Mouse (Mus musculus) c-Kit-positive CD71-positive TER-119-positive erythroid progenitor cells, embryonic 14.5 days (primary cell): ENCODE results near the gene Ccdc187.

Source experiments
- DNase-seq: peaks from one replicate; pipeline ENCODE4 v3.0.0-alpha.2; 2013; ENCODE audit warnings: low spot score

Ccdc187 gene

GRCm38 (mm10) chr2:26280594-26280993 lies 13.8 kb downstream of the Ccdc187 start:
- no peak for DNase-seq

DNA sequence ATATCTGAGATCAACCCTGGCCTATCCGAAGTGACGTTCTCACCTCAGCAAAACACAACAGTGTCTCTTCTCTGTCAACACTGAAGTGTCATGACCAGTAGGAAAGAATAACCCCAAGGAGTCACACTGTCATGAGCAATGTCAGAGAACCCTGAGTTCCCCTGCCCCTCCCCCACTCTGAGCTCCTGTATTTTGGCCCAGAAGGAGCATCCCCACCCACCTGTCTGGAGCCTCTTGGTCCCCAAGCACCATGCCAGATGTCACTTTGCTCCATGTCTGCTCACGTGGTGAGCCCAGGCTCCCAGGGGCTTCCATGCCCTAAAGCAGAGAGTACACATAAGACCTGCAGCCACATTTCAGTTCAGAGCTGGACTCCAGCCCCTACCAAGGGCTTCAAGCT lies 14.6 kb downstream of the Ccdc187 start:
- no peak for DNase-seq

DNA sequence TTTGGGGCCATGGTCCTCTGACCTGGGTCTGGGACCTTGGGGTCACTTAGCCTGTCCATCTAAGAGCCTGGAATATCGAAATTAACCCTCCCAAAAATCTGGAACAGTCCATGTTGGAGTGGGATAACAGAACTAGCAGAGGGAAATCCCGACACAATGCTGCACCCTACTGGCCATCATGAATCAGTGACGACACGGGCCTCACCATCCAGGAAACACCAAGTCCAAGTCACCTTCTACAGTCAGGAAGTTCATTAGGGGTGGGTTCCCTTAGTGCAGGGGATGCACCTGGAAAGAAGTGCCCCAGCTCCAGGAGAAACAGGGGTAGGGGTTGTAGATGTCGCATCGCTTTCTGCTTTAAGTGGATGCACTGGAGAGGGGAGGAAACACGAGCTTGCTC lies 20.7 kb downstream of the Ccdc187 start:
- peak; percentile 20 for DNase-seq

DNA sequence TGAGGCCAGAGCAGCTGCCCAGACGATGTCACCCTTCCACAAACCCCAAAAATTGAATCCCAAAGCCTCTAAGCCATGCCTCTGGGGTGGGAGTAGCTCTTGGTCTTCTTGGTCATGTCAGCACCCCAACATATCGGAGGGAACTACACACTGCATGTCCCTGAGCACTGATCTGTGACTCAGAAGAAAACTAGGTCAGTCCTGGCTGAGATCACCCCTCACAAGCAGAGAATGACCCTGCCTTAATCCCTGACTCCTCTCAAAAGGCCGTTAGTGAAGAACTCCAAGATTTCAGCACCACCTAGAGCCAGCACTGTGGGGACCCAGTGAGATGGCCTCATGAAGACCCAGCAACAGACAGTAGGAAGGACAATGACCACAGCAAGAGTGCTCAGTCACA lies 26.1 kb downstream of the Ccdc187 start:
- no peak for DNase-seq

DNA sequence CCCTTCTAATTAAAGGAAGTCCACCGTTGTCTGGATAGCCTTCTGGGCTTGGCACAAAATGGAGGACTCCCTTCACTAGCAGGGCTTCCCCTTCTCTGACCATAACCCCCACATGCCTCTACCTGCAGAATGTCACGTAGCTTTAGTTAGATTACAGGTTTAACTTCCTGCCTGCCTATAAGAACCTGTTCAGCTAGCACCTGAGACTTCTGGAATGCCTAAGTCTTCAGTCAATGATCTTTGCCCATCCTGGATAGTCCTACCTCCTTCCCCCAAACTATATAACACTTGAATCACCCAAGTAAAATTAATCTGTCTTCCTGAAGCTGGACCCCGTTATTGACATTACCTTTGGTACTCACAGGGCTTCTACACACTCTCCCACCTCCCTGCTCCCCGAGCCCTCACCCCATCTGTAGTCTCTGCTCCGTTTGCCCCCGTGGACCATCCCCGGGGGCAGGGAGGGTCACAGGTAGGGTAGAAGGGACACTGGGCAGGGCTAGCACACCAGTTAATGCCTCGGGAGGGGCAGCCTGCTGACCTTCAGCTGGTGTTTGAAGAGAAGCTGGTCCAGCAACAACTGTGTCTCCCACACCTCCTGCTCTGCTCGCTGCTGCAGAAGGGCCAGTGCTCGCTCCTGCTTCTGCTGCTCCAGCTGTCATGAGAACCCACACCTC lies 28.2 kb downstream of the Ccdc187 start:
- DNase-seq: no peak

- DNase-seq: no peak
Observed at GRCm38 (mm10) chr2:26265095-26265494, 29.3 kb downstream of the Ccdc187 start.

DNA sequence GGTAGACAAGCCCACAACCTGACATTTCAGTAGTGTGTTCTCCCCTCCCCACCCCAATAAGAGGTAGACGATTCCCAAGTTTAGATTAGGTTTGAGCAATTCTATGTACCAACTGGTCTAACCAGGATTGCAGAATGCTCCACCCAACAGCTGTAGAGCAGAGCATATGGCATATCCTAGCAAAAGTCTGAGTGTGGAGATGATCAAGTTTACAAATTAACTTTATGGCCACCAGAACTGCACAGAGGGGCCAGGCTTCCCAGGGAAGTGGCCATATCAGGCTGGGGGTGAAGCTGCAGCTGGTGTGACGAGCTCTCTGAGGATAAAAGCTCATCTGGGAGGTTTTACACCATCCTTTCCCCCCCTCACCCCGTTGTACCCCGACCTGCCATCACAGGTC lies 29.7 kb downstream of the Ccdc187 start:
- no peak for DNase-seq

GRCm38 (mm10) chr2:26257315-26258096 lies 36.9 kb downstream of the Ccdc187 start:
- DNase-seq: no peak

DNA sequence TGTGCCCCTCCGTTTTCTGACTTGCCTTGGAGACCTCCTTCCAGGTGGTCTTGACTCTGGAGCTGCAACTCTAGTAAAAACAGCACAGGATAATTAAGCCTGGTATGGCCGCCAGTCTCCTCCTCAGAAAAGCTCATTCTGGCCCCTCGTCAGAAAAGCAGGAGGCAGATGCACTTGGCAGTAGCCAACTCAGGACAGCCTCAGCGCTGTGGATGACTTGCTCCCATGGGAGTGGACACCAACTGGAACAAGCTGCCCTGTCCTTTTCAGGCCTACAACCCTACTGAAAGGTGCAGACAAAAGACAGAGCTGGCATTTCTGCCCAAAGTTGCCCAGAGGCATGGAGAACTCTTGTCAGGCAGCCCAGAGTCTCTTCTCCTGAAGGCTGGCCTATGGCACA lies 39.5 kb downstream of the Ccdc187 start:
- DNase-seq: no peak

- DNase-seq: no peak
Observed at GRCm38 (mm10) chr2:26252514-26253206, 41.7 kb downstream of the Ccdc187 start.

- no peak for DNase-seq
Observed at GRCm38 (mm10) chr2:26247531-26247930, 46.8 kb downstream of the Ccdc187 start.

DNA sequence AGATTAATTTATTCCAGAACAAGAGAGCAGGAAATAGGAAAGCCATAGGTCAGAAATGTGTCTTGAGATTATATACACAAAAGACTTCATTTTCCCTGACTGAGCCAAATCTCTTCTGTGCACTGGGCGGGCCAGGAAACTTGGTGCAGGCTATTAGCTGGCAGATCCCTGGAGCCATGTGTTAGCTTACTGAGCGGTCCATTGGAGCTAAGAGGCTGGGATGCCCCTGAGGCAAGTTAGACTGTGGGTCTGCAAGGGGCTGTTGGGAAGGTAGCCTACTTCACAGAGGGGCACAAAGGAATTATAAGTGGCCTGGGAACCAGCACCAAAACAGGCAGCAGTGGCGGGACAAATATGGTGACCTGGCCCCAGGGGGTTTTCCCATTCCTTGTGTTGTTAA lies 53.5 kb downstream of the Ccdc187 start:
- DNase-seq: no peak

- DNase-seq: no peak
Observed at GRCm38 (mm10) chr2:26240330-26240729, 54.0 kb downstream of the Ccdc187 start.

- peak; percentile 91 for DNase-seq
Observed at GRCm38 (mm10) chr2:26237290-26237782, 57.0 kb downstream of the Ccdc187 start, which contains the start of gene Qsox2. Qsox2 (minus strand) TSS chr2:26237525.

- DNase-seq: peak; percentile 34
Observed at GRCm38 (mm10) chr2:26236681-26237289, 57.6 kb downstream of the Ccdc187 start.

- no peak for DNase-seq
Observed at GRCm38 (mm10) chr2:26234771-26235170, 59.6 kb downstream of the Ccdc187 start.

- DNase-seq: no peak
Observed at GRCm38 (mm10) chr2:26234253-26234652, 60.1 kb downstream of the Ccdc187 start.

- DNase-seq: no peak
Observed at GRCm38 (mm10) chr2:26231366-26231765, 63.0 kb downstream of the Ccdc187 start.

- DNase-seq: no peak
Observed at GRCm38 (mm10) chr2:26230253-26230652, 64.1 kb downstream of the Ccdc187 start.

DNA sequence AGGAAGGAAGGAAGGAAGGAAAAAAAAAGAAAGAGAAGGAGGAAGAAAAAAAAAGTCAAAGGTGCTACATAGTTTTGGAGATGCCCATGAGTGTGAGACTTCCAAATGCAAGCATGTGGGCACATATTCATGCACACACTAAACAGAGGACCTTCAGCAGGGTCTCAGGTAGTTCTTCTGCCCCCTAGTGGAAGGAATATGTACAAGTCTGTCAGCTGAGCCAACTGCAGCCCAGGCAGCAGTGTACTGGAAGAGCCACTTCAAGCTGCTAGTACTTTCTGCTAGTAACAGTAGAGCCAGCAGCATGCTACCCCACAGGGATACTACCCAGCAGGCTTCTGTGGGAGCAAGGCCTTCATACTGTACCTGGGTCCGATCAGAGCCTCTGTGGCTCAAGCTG lies 66.6 kb downstream of the Ccdc187 start:
- peak; percentile 53 for DNase-seq

DNA sequence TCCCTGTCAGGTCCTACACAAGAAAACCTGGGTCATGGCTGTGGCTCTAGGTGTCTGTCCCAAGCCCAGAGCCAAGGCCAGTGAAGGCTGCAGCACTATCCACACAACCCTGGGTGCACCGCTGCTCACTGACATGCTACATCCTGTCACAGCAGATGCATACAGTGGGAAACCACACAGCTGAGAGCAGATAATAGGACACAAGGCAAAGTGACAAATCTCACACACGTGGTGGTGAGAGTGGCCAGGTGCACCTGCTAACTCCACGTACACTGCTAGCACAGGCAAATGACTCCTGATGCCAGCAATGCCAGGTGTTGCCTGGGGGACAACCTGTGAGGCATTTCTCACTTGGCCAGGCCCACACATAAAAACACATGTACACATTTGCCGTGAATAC lies 69.1 kb downstream of the Ccdc187 start:
- DNase-seq: no peak

GRCm38 (mm10) chr2:26223961-26224360 lies 70.4 kb downstream of the Ccdc187 start:
- DNase-seq: no peak
